Mouse (Mus musculus): ENCODE data around the gene Tfec. TPM values are rescaled to one million over a fixed set of nuclear protein-coding genes. Genes with fewer than 3 reads are reported as not detected.
A peak's percentile ranks its signal among the peaks of the same experiment; 100 is the strongest.

The Tfec gene
- total RNA-seq (2021), result 0.70 and 0.81 TPM in 2 replicates
- long read RNA-seq, result 0 reads

- DNase-seq, result no peak
These were observed at the start of gene Tfec for GRCm38 (mm10) chr6:16898251-16898862. Tfec (minus strand) TSS chr6:16898441.

- DNase-seq, result no peak
These were observed 49.6 kb upstream of the Tfec start for GRCm38 (mm10) chr6:16947837-16948236.

GRCm38 (mm10) chr6:16943513-16943912 is 45.3 kb upstream of the Tfec start:
- no peak for DNase-seq

- DNase-seq, result no peak
These were observed 44.2 kb upstream of the Tfec start for GRCm38 (mm10) chr6:16942433-16942832.

- no peak for DNase-seq
These were observed 32.8 kb upstream of the Tfec start for GRCm38 (mm10) chr6:16931059-16931458.

GRCm38 (mm10) chr6:16920111-16920656 is 21.9 kb upstream of the Tfec start:
- no peak for DNase-seq

- no peak for DNase-seq
These were observed 6.4 kb downstream of the Tfec start for GRCm38 (mm10) chr6:16891819-16892218.

- no peak for DNase-seq
These were observed 14.5 kb downstream of the Tfec start for GRCm38 (mm10) chr6:16883537-16884307.

- no peak for DNase-seq
These were observed 24.2 kb downstream of the Tfec start for GRCm38 (mm10) chr6:16874021-16874542.

GRCm38 (mm10) chr6:16870067-16870466 is 28.2 kb downstream of the Tfec start:
- DNase-seq, result no peak

- DNase-seq, result no peak
These were observed 29.9 kb downstream of the Tfec start for GRCm38 (mm10) chr6:16868314-16868713.

GRCm38 (mm10) chr6:16862753-16863508 is 35.3 kb downstream of the Tfec start:
- DNase-seq, result no peak

- DNase-seq, result no peak
These were observed 36.2 kb downstream of the Tfec start for GRCm38 (mm10) chr6:16862050-16862449.

GRCm38 (mm10) chr6:16855879-16856545 is 42.2 kb downstream of the Tfec start:
- DNase-seq, result no peak

- no peak for DNase-seq
These were observed 43.3 kb downstream of the Tfec start for GRCm38 (mm10) chr6:16854977-16855376.

GRCm38 (mm10) chr6:16846521-16846920 is 51.7 kb downstream of the Tfec start:
- DNase-seq, result no peak

- no peak for DNase-seq
These were observed 62.6 kb downstream of the Tfec start for GRCm38 (mm10) chr6:16835631-16836030.

- no peak for DNase-seq
These were observed 69.9 kb downstream of the Tfec start for GRCm38 (mm10) chr6:16828304-16828703.

- no peak for DNase-seq
These were observed 76.3 kb downstream of the Tfec start for GRCm38 (mm10) chr6:16821985-16822384.

- no peak for DNase-seq
These were observed 91.9 kb downstream of the Tfec start for GRCm38 (mm10) chr6:16806302-16806701.

- DNase-seq, result peak; percentile 1
These were observed 100.6 kb downstream of the Tfec start for GRCm38 (mm10) chr6:16797669-16798068.

- no peak for DNase-seq
These were observed 101.3 kb downstream of the Tfec start for GRCm38 (mm10) chr6:16796914-16797313.

Measured in adrenal gland, postnatal 25 days (tissue).